Mouse (Mus musculus) liver (tissue): ENCODE measurements around the gene Hist2h2aa2.
"Not testable (repeated sequence)": the region's sequence is repeated elsewhere in the genome, so short reads cannot be mapped to it uniquely, and the experiment has no call there.

Experiments used
- DNase-seq: peaks from one replicate; pipeline ENCODE4 v3.0.0-alpha.2; 2020; ENCODE audit warnings: mixed read lengths

Gene Hist2h2aa2

GRCm38 (mm10) chr3:96261623-96262022 is 21.5 kb upstream of the Hist2h2aa2 start:
- DNase-seq, result no peak

DNA sequence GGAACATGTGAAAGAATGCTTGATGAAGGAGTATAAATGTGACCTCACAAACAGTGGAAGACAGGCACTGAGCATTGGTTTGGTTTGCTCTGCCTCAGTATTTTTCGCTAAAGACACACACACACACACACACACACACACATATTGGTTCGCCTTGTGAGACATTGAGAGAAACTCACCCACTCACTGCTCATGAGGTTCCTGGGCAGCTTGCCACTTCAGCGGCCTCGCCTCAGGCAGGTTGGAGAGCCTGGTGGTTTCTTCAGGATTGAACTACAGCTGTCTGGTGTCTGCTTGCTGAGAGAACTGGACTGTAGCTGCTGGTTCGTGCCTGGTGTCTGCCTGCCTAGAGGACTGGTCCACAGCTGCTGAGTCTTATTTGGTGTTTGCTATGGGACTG is 20.1 kb upstream of the Hist2h2aa2 start:
- DNase-seq, result no peak

DNA sequence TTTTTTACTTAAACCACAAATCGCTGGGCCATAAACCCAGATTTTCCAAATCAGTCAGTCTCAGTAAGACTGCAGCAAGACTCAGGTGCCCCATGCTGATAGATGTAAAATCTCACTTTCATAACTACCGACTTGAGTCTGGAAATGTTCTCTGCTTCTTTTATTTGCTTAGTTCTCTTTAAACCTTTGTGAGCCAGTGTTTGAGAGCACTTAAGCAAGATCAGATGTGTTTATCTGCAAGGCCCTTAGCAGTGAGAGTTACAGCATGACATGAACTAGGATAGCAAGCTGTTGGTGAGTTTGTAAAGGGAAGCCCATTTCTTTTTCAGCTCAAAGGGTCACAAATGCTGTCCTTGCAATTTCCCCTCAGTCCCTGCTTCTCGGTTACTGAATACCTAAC is 17.1 kb upstream of the Hist2h2aa2 start:
- no peak for DNase-seq

- DNase-seq, result no peak
These were observed 16.0 kb upstream of the Hist2h2aa2 start for GRCm38 (mm10) chr3:96255926-96256593.

DNA sequence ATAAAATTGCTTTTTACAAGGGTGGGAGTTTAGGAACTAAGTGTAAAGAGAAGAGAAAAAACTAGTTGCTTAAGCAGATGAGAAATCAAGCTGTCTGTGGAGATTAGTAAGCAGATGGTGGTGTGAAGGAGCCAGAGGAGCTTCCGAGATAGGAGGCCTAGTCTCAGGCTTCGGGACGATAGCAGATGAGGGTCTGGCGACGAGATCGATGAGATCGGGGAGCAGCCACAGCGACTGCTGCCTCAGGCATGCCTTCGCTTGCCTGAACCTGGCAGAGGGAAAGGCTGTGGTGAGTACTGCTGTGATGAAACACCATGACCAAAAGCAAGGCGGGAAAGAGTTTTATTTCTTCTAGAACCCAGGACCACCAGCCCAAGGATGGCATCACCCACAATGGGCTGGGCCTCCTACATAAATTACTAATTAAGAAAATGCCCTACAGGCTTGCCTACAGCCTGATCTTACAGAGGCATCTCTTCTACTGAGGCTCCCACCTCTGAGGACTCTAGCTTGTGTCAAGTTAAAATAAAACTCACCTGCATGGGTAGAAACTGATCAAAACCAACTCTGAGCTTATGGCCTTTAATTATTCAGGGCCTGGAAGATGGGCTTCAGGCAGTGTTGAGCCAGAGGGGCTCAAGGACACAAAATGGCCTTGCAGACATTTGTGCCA is 14.7 kb upstream of the Hist2h2aa2 start:
- peak; percentile 84 for DNase-seq

DNA sequence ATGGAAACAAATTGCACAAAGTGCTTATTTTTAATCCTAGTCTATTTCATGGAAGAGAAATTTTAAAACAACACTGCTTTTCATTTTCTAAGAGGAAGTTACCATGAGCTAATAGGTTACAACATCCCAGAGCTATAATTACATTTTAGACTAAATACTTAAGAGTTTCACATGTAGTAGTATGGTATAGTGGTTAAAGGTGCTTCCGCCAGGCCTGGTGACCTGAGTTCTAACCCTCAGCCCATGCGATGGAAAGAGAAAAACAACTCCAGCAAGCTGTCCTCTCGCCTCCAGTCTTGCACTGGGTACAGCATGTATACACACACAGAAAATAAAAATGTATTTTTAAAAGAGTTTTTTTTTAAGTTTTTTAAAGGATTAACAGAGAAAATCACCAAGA is 11.7 kb upstream of the Hist2h2aa2 start:
- no peak for DNase-seq

GRCm38 (mm10) chr3:96250890-96251289 is 10.8 kb upstream of the Hist2h2aa2 start:
- no peak for DNase-seq

DNA sequence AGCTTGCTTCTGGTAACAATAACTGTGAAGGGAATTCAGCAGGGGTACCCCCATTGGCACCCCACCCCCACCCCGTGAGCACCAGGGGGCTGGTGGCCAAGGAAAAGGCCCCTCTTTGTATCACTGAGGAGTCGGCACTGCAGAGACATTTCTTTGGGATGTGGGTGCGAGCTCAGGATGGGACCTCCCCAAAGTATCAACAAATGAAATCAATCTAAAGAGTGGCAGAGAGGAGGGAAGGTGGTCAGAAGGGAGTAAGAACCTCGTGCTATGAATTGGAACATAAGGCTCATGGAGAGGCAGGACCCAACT is 8.9 kb upstream of the Hist2h2aa2 start:
- no peak for DNase-seq

DNA sequence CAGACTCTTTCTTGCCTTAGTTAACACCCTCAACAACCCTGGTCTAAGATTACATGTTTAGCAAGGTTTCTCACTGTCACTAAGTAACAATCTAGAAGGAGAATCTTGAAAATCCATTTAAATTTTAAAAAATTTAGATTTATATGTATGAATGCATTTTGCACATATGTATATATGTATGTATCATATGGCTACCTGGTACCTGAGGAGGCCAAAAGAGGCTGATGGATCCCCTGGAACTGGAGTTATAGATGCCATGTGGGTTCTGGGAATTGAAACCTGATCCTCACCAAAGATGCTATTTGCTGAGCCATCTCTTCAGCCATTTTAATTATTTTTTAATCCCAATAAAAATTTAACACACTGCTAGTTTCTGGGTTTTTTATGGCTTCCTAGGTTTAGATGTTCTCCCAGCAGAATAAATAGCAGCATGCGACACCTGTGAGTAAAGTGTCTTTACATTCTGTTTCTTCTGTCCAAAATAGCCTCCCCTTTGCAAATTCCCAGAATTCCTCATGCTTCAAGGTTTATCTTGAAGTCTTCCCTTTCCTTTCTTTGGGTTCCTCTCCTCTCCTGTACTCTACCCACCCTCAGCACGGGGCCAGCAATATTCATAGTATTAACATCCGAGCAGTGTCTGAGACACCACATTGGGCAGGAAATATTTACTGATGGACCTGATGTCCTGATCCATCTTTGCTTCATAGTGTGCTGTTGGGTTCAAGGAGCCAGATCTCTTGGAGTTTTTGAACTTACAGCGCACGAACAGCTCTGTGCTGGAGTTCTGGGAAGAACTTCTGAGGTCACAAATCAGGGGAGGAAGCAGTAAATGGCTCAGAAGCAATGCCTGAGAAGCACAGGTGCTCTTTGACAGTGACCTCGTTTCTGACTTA is 8.3 kb upstream of the Hist2h2aa2 start:
- no peak for DNase-seq

- peak; percentile 38 for DNase-seq
These were observed 7.5 kb upstream of the Hist2h2aa2 start for GRCm38 (mm10) chr3:96247356-96248140.

DNA sequence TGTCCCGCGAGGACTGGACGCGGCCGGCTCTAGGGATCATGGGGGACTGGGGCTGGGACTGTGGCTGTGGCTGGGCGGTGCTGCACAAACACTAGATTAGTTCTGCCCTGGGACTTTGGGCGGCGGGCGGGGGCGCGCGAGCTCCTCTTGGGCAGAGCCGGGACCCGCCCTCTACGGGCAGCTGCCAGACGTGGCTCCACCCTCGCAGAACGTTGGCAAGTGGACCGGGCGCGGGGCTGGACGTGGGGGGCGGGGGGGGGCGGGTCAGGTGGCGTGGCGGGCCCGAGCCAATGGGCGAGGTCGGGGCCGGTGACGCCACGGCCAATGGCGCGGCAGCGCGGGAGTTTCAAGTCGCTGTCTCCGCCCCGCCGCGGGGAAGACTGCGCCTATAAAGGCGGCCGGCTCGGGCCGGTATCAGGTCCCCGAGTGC is 6.4 kb upstream of the Hist2h2aa2 start, which contains the start of gene Hist2h3c1:
Gene Hist2h3c1, plus strand, starts transcription at position 259 of the 430 bp plus-strand sequence.
- DNase-seq, result not testable (repeated sequence)

- DNase-seq, result not testable (repeated sequence)
These were observed 5.9 kb upstream of the Hist2h2aa2 start for GRCm38 (mm10) chr3:96246018-96246417.

DNA sequence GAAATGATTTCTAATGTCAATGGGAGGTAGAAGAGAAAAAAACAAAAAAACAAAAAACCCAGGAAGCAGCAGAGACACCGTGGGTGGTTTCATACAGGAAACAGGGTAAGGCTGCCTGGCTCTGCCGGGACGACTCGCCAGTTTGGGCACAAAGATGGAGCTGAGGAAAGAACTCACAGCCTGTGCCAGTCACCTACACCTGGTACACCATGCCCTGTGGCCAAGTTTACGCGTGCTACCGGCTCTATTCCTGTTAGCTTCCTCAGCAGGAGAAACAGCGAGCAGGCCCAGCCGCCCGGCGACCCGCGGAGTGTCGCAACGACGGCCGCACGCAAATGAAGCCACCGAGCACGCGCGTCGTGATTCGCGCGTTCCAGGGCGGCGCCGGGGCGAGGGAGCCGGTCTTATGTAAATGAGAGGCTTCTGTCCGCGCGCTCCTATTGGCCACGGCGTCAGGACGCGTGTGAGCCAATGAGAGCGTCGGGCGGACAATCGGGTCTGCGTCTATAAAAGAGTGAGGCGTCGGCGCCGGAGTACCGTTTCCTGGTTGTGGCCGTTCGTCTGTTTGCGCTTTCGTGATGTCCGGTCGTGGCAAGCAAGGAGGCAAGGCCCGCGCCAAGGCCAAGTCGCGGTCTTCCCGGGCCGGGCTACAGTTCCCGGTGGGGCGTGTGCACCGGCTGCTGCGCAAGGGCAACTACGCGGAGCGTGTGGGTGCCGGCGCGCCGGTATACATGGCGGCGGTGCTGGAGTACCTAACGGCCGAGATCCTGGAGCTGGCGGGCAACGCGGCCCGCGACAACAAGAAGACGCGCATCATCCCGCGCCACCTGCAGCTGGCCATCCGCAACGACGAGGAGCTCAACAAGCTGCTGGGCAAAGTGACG is 5.2 kb upstream of the Hist2h2aa2 start, which contains the start of gene Hist2h2aa1:
Gene Hist2h2aa1, plus strand, starts transcription at position 495 of the 884 bp plus-strand sequence.
- peak; percentile 83 for DNase-seq

- DNase-seq, result peak; percentile 44
These were observed 4.0 kb upstream of the Hist2h2aa2 start for GRCm38 (mm10) chr3:96243921-96244572.

DNA sequence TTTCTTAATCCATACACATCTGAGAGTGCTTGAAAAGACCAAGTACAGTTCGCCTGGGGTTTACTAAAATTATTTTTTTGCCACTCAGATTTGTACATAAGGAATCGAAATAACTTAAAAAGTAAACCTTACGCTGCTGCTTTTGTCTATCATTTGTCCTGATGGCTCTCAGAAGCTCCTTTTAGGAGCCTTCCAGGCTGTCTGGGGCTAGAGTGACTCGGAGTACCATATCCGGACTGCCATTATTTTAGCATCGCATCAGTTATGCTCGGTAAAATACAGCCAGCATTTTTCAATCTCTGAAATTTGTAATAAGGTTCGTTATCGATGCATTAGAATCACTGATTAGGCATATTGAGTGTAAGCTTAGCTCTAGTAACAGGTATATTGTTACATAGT is 722 bp upstream of the Hist2h2aa2 start:
- no peak for DNase-seq

GRCm38 (mm10) chr3:96238954-96239793 is 902 bp downstream of the Hist2h2aa2 start, which contains the start of gene Hist2h3c2:
Gene Hist2h3c2, minus strand, starts transcription at chr3:96239127.
- not testable (repeated sequence) for DNase-seq

- peak; percentile 40 for DNase-seq
These were observed 2.1 kb downstream of the Hist2h2aa2 start for GRCm38 (mm10) chr3:96237904-96238511.

DNA sequence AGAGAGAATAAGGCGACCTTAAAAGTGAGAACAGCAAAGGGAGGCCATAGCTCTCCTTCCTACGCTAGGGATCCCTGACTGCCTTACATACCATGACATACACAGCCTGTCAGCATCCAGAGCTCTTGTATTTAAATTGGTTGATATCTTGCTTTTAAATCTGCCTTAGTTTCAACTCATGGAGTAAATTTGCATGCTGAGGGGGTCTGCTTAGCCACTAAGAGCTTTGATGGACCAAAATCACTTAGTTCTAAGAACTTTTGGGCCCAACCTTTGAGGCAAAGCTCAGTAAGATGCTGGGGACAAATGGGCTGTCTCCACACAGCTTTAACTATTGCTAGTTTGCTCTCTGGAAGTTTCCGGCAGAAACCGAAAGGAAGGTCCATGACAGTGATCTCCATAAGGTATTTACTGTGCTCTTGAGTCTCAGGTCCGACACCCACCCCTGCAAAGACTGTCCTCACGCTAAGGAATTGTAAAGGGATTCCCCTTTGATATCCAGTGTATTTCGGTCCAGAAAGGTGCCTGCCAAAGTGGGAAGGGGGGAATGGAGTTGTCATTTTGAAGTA is 2.7 kb downstream of the Hist2h2aa2 start:
- DNase-seq, result peak; percentile 33

DNA sequence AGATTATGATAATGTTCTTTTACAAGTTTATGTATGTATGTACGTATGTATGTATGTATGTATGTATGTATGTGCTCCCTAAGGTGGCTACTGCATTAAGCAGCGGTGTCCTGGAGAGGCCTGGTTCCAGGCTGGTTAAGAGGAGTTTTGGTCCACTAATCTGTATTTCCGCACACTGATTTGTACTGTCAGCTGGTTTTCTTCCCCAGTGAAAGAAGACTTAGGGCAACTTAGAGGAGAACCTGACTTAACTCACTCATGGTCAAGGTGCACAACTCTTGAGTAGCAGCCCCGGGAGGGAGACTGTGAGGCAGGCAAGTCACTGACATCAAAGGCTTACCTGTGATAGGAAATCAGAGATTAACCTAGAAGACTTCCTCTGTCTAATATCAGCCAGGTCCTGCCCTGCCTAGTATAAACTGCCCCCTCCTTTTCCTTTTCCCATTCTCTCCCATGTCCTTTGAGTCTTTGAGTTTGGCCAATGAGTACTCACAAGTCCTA is 3.2 kb downstream of the Hist2h2aa2 start:
- no peak for DNase-seq
